Mouse (Mus musculus): ENCODE measurements around the gene Lrrc74b. TPM values are rescaled to one million over a fixed set of nuclear protein-coding genes. Genes with fewer than 3 reads are reported as not detected.
"Not testable (repeated sequence)": the region's sequence is repeated elsewhere in the genome, so short reads cannot be mapped to it uniquely, and the experiment has no call there.

Gene Lrrc74b
- polyA plus RNA-seq, 1 experiment from 2014 or later, result 1.3 TPM

- Histone ChIP-seq H3K36me3 (replicated peaks) (no peaks in the 10 kb centered on the region), H3K4me2 (no peak overlapping the region), H3K9ac (no peak overlapping the region), H3K4me3 (no peak overlapping the region), H3K27ac (no peak overlapping the region), H3K9me3 (no peaks in the 10 kb centered on the region), H3K4me1 (peaks cover 24% of the 10 kb centered on the region), H3K27me3 (replicated peaks) (peaks cover 16% of the 10 kb centered on the region)
- WGBS, result 21% methylated on average over 1 of the region's 1 CpGs
- ATAC-seq (replicated peaks), result no peak
These were observed 2.5 kb upstream of the Lrrc74b start for GRCm38 (mm10) chr16:17563580-17563979.

GRCm38 (mm10) chr16:17561751-17562208 is 733 bp upstream of the Lrrc74b start, which contains the start of gene P2rx6:
P2rx6 (plus strand) TSS chr16:17561885.
- Histone ChIP-seq H3K4me3 (peak within 1 kb of the TSS; percentile 12; the same call in 1 of the 2 replicates), H3K4me1 (peaks cover 29% of the 10 kb centered on the region), H3K4me2 (peak within 1 kb of the TSS; percentile 41), H3K27me3 (replicated peaks) (peaks cover 16% of the 10 kb centered on the region), H3K9ac (no peak within 1 kb of the TSS), H3K36me3 (replicated peaks) (no peaks in the 10 kb centered on the region), H3K27ac (peak within 1 kb of the TSS; percentile 36; the same call in 1 of the 2 replicates), H3K9me3 (no peaks in the 10 kb centered on the region)
- 4% methylated on average over 10 of the region's 10 CpGs for WGBS
- peak; percentile 43 for ATAC-seq (replicated peaks)

GRCm38 (mm10) chr16:17559396-17560027 is 1.5 kb downstream of the Lrrc74b start:
- H3K4me2 ChIP-seq, result peak overlapping the region; percentile 12; the same call in 1 of the 2 replicates
- ATAC-seq (replicated peaks), result no peak
- peaks cover 16% of the 10 kb centered on the region for H3K27me3 ChIP-seq (replicated peaks)
- peaks cover 34% of the 10 kb centered on the region for H3K4me1 ChIP-seq
- 68% methylated on average over 9 of the region's 9 CpGs for WGBS
- H3K9me3 ChIP-seq, result no peaks in the 10 kb centered on the region
- H3K27ac ChIP-seq, result no peak overlapping the region
- no peak overlapping the region for H3K4me3 ChIP-seq
- no peak overlapping the region for H3K9ac ChIP-seq
- H3K36me3 ChIP-seq (replicated peaks), result no peaks in the 10 kb centered on the region

GRCm38 (mm10) chr16:17558811-17559210 is 2.2 kb downstream of the Lrrc74b start:
- Histone ChIP-seq H3K27me3 (replicated peaks) (peaks cover 16% of the 10 kb centered on the region), H3K4me3 (no peak overlapping the region), H3K9ac (no peak overlapping the region), H3K4me2 (peak overlapping the region; percentile 12; the same call in 1 of the 2 replicates), H3K27ac (no peak overlapping the region), H3K36me3 (replicated peaks) (no peaks in the 10 kb centered on the region), H3K4me1 (peaks cover 41% of the 10 kb centered on the region), H3K9me3 (no peaks in the 10 kb centered on the region)
- ATAC-seq (replicated peaks), result no peak
- 1% methylated on average over 5 of the region's 5 CpGs for WGBS

GRCm38 (mm10) chr16:17557947-17558480 is 3.0 kb downstream of the Lrrc74b start:
- H3K9ac ChIP-seq, result no peak overlapping the region
- H3K27me3 ChIP-seq (replicated peaks), result peaks cover 16% of the 10 kb centered on the region

GRCm38 (mm10) chr16:17556907-17557306 is 4.1 kb downstream of the Lrrc74b start:
- Histone ChIP-seq H3K4me2 (no peak overlapping the region), H3K4me3 (no peak overlapping the region), H3K9me3 (no peaks in the 10 kb centered on the region), H3K27me3 (replicated peaks) (peaks cover 16% of the 10 kb centered on the region), H3K36me3 (replicated peaks) (no peaks in the 10 kb centered on the region), H3K4me1 (peaks cover 41% of the 10 kb centered on the region), H3K9ac (no peak overlapping the region), H3K27ac (no peak overlapping the region)
- ATAC-seq (replicated peaks), result no peak
- WGBS, result 64% methylated on average over 4 of the region's 4 CpGs

More at GRCm38 (mm10) chr16:17557947-17558480, 3.0 kb downstream of the Lrrc74b start:
- no peaks in the 10 kb centered on the region for H3K36me3 ChIP-seq (replicated peaks)
- no peak overlapping the region for H3K4me3 ChIP-seq
- H3K4me2 ChIP-seq, result 0 out of 2 replicates have a peak overlapping the region, but pooled peaks have one; percentile 4
- H3K4me1 ChIP-seq, result peaks cover 44% of the 10 kb centered on the region
- peak; percentile 48 for ATAC-seq (replicated peaks)
- WGBS, result 1% methylated on average over 5 of the region's 5 CpGs
- no peak overlapping the region for H3K27ac ChIP-seq
- no peaks in the 10 kb centered on the region for H3K9me3 ChIP-seq

GRCm38 (mm10) chr16:17556180-17556579 is 4.9 kb downstream of the Lrrc74b start:
- no peaks in the 10 kb centered on the region for H3K9me3 ChIP-seq
- H3K4me2 ChIP-seq, result no peak overlapping the region
- no peak overlapping the region for H3K9ac ChIP-seq
- H3K4me3 ChIP-seq, result no peak overlapping the region
- peaks cover 10% of the 10 kb centered on the region; the same call in 1 of the 2 replicates for H3K27me3 ChIP-seq (replicated peaks)
- H3K4me1 ChIP-seq, result peaks cover 33% of the 10 kb centered on the region
- 80% methylated on average over 4 of the region's 4 CpGs for WGBS
- H3K27ac ChIP-seq, result no peak overlapping the region
- no peak for ATAC-seq (replicated peaks)
- H3K36me3 ChIP-seq (replicated peaks), result no peaks in the 10 kb centered on the region

- ATAC-seq (replicated peaks); H3K27me3 ChIP-seq (replicated peaks); H3K4me3 ChIP-seq; H3K4me2 ChIP-seq; H3K36me3 ChIP-seq (replicated peaks); H3K9ac ChIP-seq; H3K27ac ChIP-seq; H3K9me3 ChIP-seq: not testable (repeated sequence)
- 7% methylated on average over 4 of the region's 4 CpGs for WGBS
- peaks cover 27% of the 10 kb centered on the region for H3K4me1 ChIP-seq
These were observed 6.3 kb downstream of the Lrrc74b start for GRCm38 (mm10) chr16:17554702-17555101.

- no peaks in the 10 kb centered on the region for H3K9me3 ChIP-seq
- ATAC-seq (replicated peaks), result peak; percentile 80
- H3K4me1 ChIP-seq, result peaks cover 26% of the 10 kb centered on the region
- H3K9ac ChIP-seq, result peak overlapping the region; percentile 20; the same call in 1 of the 2 replicates
- no peaks in the 10 kb centered on the region for H3K36me3 ChIP-seq (replicated peaks)
- H3K4me2 ChIP-seq, result peak overlapping the region; percentile 40
- no peak overlapping the region for H3K27ac ChIP-seq
- peak overlapping the region; percentile 23 for H3K4me3 ChIP-seq
- WGBS, result 2% methylated on average over 18 of the region's 18 CpGs
- H3K27me3 ChIP-seq (replicated peaks), result no peaks in the 10 kb centered on the region
These were observed 6.9 kb downstream of the Lrrc74b start for GRCm38 (mm10) chr16:17553910-17554685.

GRCm38 (mm10) chr16:17552837-17553236 is 8.2 kb downstream of the Lrrc74b start:
- Histone ChIP-seq H3K9me3 (no peaks in the 10 kb centered on the region), H3K4me3 (no peak overlapping the region), H3K9ac (no peak overlapping the region), H3K27ac (no peak overlapping the region), H3K27me3 (replicated peaks) (no peaks in the 10 kb centered on the region), H3K4me2 (no peak overlapping the region), H3K36me3 (replicated peaks) (no peaks in the 10 kb centered on the region), H3K4me1 (peaks cover 15% of the 10 kb centered on the region)
- ATAC-seq (replicated peaks), result no peak
- 87% methylated on average over 7 of the region's 7 CpGs for WGBS

GRCm38 (mm10) chr16:17542632-17543031 is 18.4 kb downstream of the Lrrc74b start:
- H3K27me3 ChIP-seq (replicated peaks), result peaks cover 9% of the 10 kb centered on the region
- no peaks in the 10 kb centered on the region for H3K9me3 ChIP-seq
- H3K9ac ChIP-seq, result no peak overlapping the region
- ATAC-seq (replicated peaks), result no peak
- H3K4me3 ChIP-seq, result no peak overlapping the region
- H3K4me2 ChIP-seq, result no peak overlapping the region
- H3K4me1 ChIP-seq, result no peaks in the 10 kb centered on the region
- no peak overlapping the region for H3K27ac ChIP-seq
- H3K36me3 ChIP-seq (replicated peaks), result no peaks in the 10 kb centered on the region
- WGBS, result 85% methylated on average over 2 of the region's 2 CpGs

GRCm38 (mm10) chr16:17536584-17536983 is 24.5 kb downstream of the Lrrc74b start:
- Histone ChIP-seq H3K4me1 (peaks cover 7% of the 10 kb centered on the region), H3K9me3 (no peaks in the 10 kb centered on the region), H3K9ac (no peak overlapping the region), H3K27ac (no peak overlapping the region), H3K4me2 (no peak overlapping the region), H3K4me3 (no peak overlapping the region), H3K27me3 (replicated peaks) (peaks cover 5% of the 10 kb centered on the region; the same call in 1 of the 2 replicates), H3K36me3 (replicated peaks) (no peaks in the 10 kb centered on the region)
- no peak for ATAC-seq (replicated peaks)
- WGBS, result 90% methylated on average over 3 of the region's 3 CpGs

All from midbrain, embryonic 15.5 days (tissue).